Comparison of ENCODE assay signal across 10 mouse cellular contexts in genomic region chr14:71249387-71249965, GRCm38 (mm10).
DNase-seq lines count a peak whose midpoint lies in the region; ATAC-seq lines count a peak whose summit lies in the region.
"Had no signal": no experiment of that assay in that cellular context is flagged by ENCODE, and none has a peak within 500 bp of the region (broad histone marks: within the 10 kb centered on the region; RNA-seq: fewer than 3 reads in every experiment).

No protein-coding gene starts in this region.

- no peaks in the 10 kb centered on the region for H3K27me3 ChIP-seq in hindbrain, embryonic 12.5 days
- no peaks in the 10 kb centered on the region for H3K27me3 ChIP-seq in midbrain, embryonic 13.5 days
- H3K27me3 ChIP-seq: limb, embryonic 12.5 days had no signal

- no peak overlapping the region for H3K4me2 ChIP-seq in hindbrain, embryonic 12.5 days (replicated peaks)
- H3K4me2 ChIP-seq in midbrain, embryonic 13.5 days (replicated peaks) = no peak overlapping the region
- H3K4me2 ChIP-seq: limb, embryonic 12.5 days had no signal

- H3K36me3 ChIP-seq in hindbrain, embryonic 12.5 days = no peaks in the 10 kb centered on the region
- no peaks in the 10 kb centered on the region for H3K36me3 ChIP-seq in midbrain, embryonic 13.5 days
- H3K36me3 ChIP-seq: limb, embryonic 12.5 days had no signal

- no peak overlapping the region for H3K9ac ChIP-seq in hindbrain, embryonic 12.5 days
- no peak overlapping the region for H3K9ac ChIP-seq in midbrain, embryonic 13.5 days (replicated peaks)
- H3K9ac ChIP-seq: limb, embryonic 12.5 days had no signal

- WGBS in hindbrain, embryonic 12.5 days = 41% methylated on average over 7 of the region's 7 CpGs
- WGBS in midbrain, embryonic 13.5 days = 30% methylated on average over 7 of the region's 7 CpGs

- peak; percentile 48 for ATAC-seq in hindbrain, embryonic 12.5 days (ENCODE audit: low FRiP score)
- peak; percentile 83 for ATAC-seq in midbrain, embryonic 13.5 days

- H3K4me3 ChIP-seq in hindbrain, embryonic 12.5 days = no peak overlapping the region
- no peak overlapping the region for H3K4me3 ChIP-seq in midbrain, embryonic 13.5 days (replicated peaks)
- H3K4me3 ChIP-seq: limb, embryonic 12.5 days had no signal

- H3K27ac ChIP-seq in hindbrain, embryonic 12.5 days = peak overlapping the region; percentile 74
- peak overlapping the region; percentile 84 for H3K27ac ChIP-seq in midbrain, embryonic 13.5 days
- H3K27ac ChIP-seq: limb, embryonic 12.5 days had no signal

- DNase-seq in embryo, embryonic 11 days = peak; percentile 11
- no peak for DNase-seq in embryo, embryonic 9.5 days (ENCODE audit: extremely low spot score)
- peak; percentile 5 for DNase-seq in brain, adult 2 months (ENCODE audit: low read depth, low spot score)
- DNase-seq in gastrocnemius, postnatal 10 days = no peak
- no peak for DNase-seq in thymus, postnatal 4 days
- no peak for DNase-seq in gastrocnemius, adult 18-20 months (ENCODE audit: low spot score)
- DNase-seq: kidney, postnatal 14 days had no signal

- no peaks in the 10 kb centered on the region for H3K9me3 ChIP-seq in hindbrain, embryonic 12.5 days (replicated peaks)
- H3K9me3 ChIP-seq in midbrain, embryonic 13.5 days = no peaks in the 10 kb centered on the region
- H3K9me3 ChIP-seq: limb, embryonic 12.5 days had no signal

- peaks cover 8% of the 10 kb centered on the region for H3K4me1 ChIP-seq in hindbrain, embryonic 12.5 days
- H3K4me1 ChIP-seq in midbrain, embryonic 13.5 days (replicated peaks) = peaks cover 6% of the 10 kb centered on the region
- H3K4me1 ChIP-seq: limb, embryonic 12.5 days had no signal

Comparison
In these comparisons a context has a peak if more than half of its experiments do, and no peak if none do; other contexts are left out.
1. DNase-seq: peak in embryo, embryonic 11 days (single experiment) and brain, adult 2 months (single experiment); none in embryo, embryonic 9.5 days (single experiment), gastrocnemius, postnatal 10 days (single experiment), thymus, postnatal 4 days (single experiment) and gastrocnemius, adult 18-20 months (single experiment).